Mouse (Mus musculus): ENCODE results near the gene Gse1. TPM values are rescaled to one million over a fixed set of nuclear protein-coding genes. Genes with fewer than 3 reads are reported as not detected.

Gse1 gene
- total RNA-seq, 1 experiment, result 21.4 TPM

- Histone ChIP-seq H3K4me3 (ENCODE audit: insufficient read depth in 1 of 2, low read depth in 1 of 2, low read length in 2 of 2, poor library complexity in 1 of 2, severe bottlenecking in 1 of 2) (no peak overlapping the region), H3K36me3 (ENCODE audit: control insufficient read depth, insufficient read depth, low read length, poor library complexity, severe bottlenecking) (no peaks in the 10 kb centered on the region), H3K4me1 (ENCODE audit: control insufficient read depth in 2 of 2, insufficient read depth in 2 of 2, low read length in 2 of 2, poor library complexity in 1 of 2) (peaks cover 0 to 12% of the 10 kb centered on the region in 2 experiments; a peak in 2 of 4 replicates), H3K9ac (ENCODE audit: insufficient read depth, low read depth, low read length, poor library complexity, severe bottlenecking) (no peak overlapping the region), H3K27ac (ENCODE audit: insufficient read depth, low read depth, low read length, poor library complexity, severe bottlenecking) (no peak overlapping the region), H3K9me3 (ENCODE audit: control insufficient read depth, insufficient read depth, low read depth, low read length) (no peaks in the 10 kb centered on the region)
- in situ Hi-C loops (cut with MboI; ENCODE audit: low sequenced_read_pairs in 2 of 2, unreplicated experiment in 2 of 2), result no loop called here
- DNase-seq (ENCODE audit: low read depth, low spot score), result no peak
- TF ChIP-seq ZNF384 (IDR thresholded peaks at IDR 0.05; ENCODE audit: low read depth, low read length), result no peak
- TF ChIP-seq ZC3H11A (IDR thresholded peaks at IDR 0.05; ENCODE audit: borderline replicate concordance, low read depth, low read length), result no peak
- TF ChIP-seq CHD2 (IDR thresholded peaks at IDR 0.05; ENCODE audit: low read depth, low read length), result no peak
- TF ChIP-seq MAFK (IDR thresholded peaks at IDR 0.05; ENCODE audit: insufficient read depth, low read depth, low read length), result no peak
- no peak for TF ChIP-seq HCFC1 (IDR thresholded peaks at IDR 0.05; ENCODE audit: borderline replicate concordance, insufficient read depth, low read length)
These were observed 77.6 kb downstream of the Gse1 start for GRCm38 (mm10) chr8:120305800-120306385.

GRCm38 (mm10) chr8:120307103-120307502 is 78.8 kb downstream of the Gse1 start:
- DNase-seq (ENCODE audit: low read depth, low spot score), result no peak
- H3K27ac ChIP-seq (ENCODE audit: insufficient read depth, low read depth, low read length, poor library complexity, severe bottlenecking), result no peak overlapping the region
- no peaks in the 10 kb centered on the region for H3K36me3 ChIP-seq (ENCODE audit: control insufficient read depth, insufficient read depth, low read length, poor library complexity, severe bottlenecking)
- peaks cover 0 to 12% of the 10 kb centered on the region in 2 experiments; a peak in 2 of 4 replicates for H3K4me1 ChIP-seq (ENCODE audit: control insufficient read depth in 2 of 2, insufficient read depth in 2 of 2, low read length in 2 of 2, poor library complexity in 1 of 2)
- no peaks in the 10 kb centered on the region for H3K9me3 ChIP-seq (ENCODE audit: control insufficient read depth, insufficient read depth, low read depth, low read length)
- no peak for TF ChIP-seq ZC3H11A (IDR thresholded peaks at IDR 0.05; ENCODE audit: borderline replicate concordance, low read depth, low read length)
- no peak for TF ChIP-seq MAFK (IDR thresholded peaks at IDR 0.05; ENCODE audit: insufficient read depth, low read depth, low read length)
- TF ChIP-seq CHD2 (IDR thresholded peaks at IDR 0.05; ENCODE audit: low read depth, low read length), result no peak
- TF ChIP-seq HCFC1 (IDR thresholded peaks at IDR 0.05; ENCODE audit: borderline replicate concordance, insufficient read depth, low read length), result no peak
- TF ChIP-seq ZNF384 (IDR thresholded peaks at IDR 0.05; ENCODE audit: low read depth, low read length), result no peak
- H3K9ac ChIP-seq (ENCODE audit: insufficient read depth, low read depth, low read length, poor library complexity, severe bottlenecking), result no peak overlapping the region
- no peak overlapping the region for H3K4me3 ChIP-seq (ENCODE audit: insufficient read depth in 1 of 2, low read depth in 1 of 2, low read length in 2 of 2, poor library complexity in 1 of 2, severe bottlenecking in 1 of 2)
- in situ Hi-C loops (cut with MboI; ENCODE audit: low sequenced_read_pairs in 2 of 2, unreplicated experiment in 2 of 2), result no loop called here

GRCm38 (mm10) chr8:120307528-120307927 is 79.3 kb downstream of the Gse1 start:
- no peak overlapping the region for H3K4me3 ChIP-seq (ENCODE audit: insufficient read depth in 1 of 2, low read depth in 1 of 2, low read length in 2 of 2, poor library complexity in 1 of 2, severe bottlenecking in 1 of 2)
- H3K27ac ChIP-seq (ENCODE audit: insufficient read depth, low read depth, low read length, poor library complexity, severe bottlenecking), result no peak overlapping the region
- H3K9me3 ChIP-seq (ENCODE audit: control insufficient read depth, insufficient read depth, low read depth, low read length), result no peaks in the 10 kb centered on the region
- peaks cover 0 to 12% of the 10 kb centered on the region in 2 experiments; a peak in 2 of 4 replicates for H3K4me1 ChIP-seq (ENCODE audit: control insufficient read depth in 2 of 2, insufficient read depth in 2 of 2, low read length in 2 of 2, poor library complexity in 1 of 2)
- H3K9ac ChIP-seq (ENCODE audit: insufficient read depth, low read depth, low read length, poor library complexity, severe bottlenecking), result no peak overlapping the region
- in situ Hi-C loops (cut with MboI; ENCODE audit: low sequenced_read_pairs in 2 of 2, unreplicated experiment in 2 of 2), result no loop called here
- TF ChIP-seq HCFC1 (IDR thresholded peaks at IDR 0.05; ENCODE audit: borderline replicate concordance, insufficient read depth, low read length) (no peak), ZNF384 (IDR thresholded peaks at IDR 0.05; ENCODE audit: low read depth, low read length) (no peak), ZC3H11A (IDR thresholded peaks at IDR 0.05; ENCODE audit: borderline replicate concordance, low read depth, low read length) (no peak), MAFK (IDR thresholded peaks at IDR 0.05; ENCODE audit: insufficient read depth, low read depth, low read length) (no peak), CHD2 (IDR thresholded peaks at IDR 0.05; ENCODE audit: low read depth, low read length) (no peak)
- H3K36me3 ChIP-seq (ENCODE audit: control insufficient read depth, insufficient read depth, low read length, poor library complexity, severe bottlenecking), result no peaks in the 10 kb centered on the region
- no peak for DNase-seq (ENCODE audit: low read depth, low spot score)

- Histone ChIP-seq H3K9ac (ENCODE audit: insufficient read depth, low read depth, low read length, poor library complexity, severe bottlenecking) (no peak overlapping the region), H3K27ac (ENCODE audit: insufficient read depth, low read depth, low read length, poor library complexity, severe bottlenecking) (no peak overlapping the region), H3K4me1 (ENCODE audit: control insufficient read depth in 2 of 2, insufficient read depth in 2 of 2, low read length in 2 of 2, poor library complexity in 1 of 2) (peaks cover 0 to 12% of the 10 kb centered on the region in 2 experiments; a peak in 2 of 4 replicates), H3K9me3 (ENCODE audit: control insufficient read depth, insufficient read depth, low read depth, low read length) (no peaks in the 10 kb centered on the region), H3K4me3 (ENCODE audit: insufficient read depth in 1 of 2, low read depth in 1 of 2, low read length in 2 of 2, poor library complexity in 1 of 2, severe bottlenecking in 1 of 2) (no peak overlapping the region), H3K36me3 (ENCODE audit: control insufficient read depth, insufficient read depth, low read length, poor library complexity, severe bottlenecking) (no peaks in the 10 kb centered on the region)
- DNase-seq (ENCODE audit: low read depth, low spot score), result no peak
- TF ChIP-seq MAFK (IDR thresholded peaks at IDR 0.05; ENCODE audit: insufficient read depth, low read depth, low read length), result no peak
- in situ Hi-C loops (cut with MboI; ENCODE audit: low sequenced_read_pairs in 2 of 2, unreplicated experiment in 2 of 2), result no loop called here
These were observed 79.9 kb downstream of the Gse1 start for GRCm38 (mm10) chr8:120308131-120308530.

GRCm38 (mm10) chr8:120308553-120308952 is 80.3 kb downstream of the Gse1 start:
- in situ Hi-C loops (cut with MboI; ENCODE audit: low sequenced_read_pairs in 2 of 2, unreplicated experiment in 2 of 2), result no loop called here
- Histone ChIP-seq H3K9ac (ENCODE audit: insufficient read depth, low read depth, low read length, poor library complexity, severe bottlenecking) (no peak overlapping the region), H3K9me3 (ENCODE audit: control insufficient read depth, insufficient read depth, low read depth, low read length) (no peaks in the 10 kb centered on the region), H3K27ac (ENCODE audit: insufficient read depth, low read depth, low read length, poor library complexity, severe bottlenecking) (no peak overlapping the region), H3K4me1 (ENCODE audit: control insufficient read depth in 2 of 2, insufficient read depth in 2 of 2, low read length in 2 of 2, poor library complexity in 1 of 2) (peaks cover 0 to 12% of the 10 kb centered on the region in 2 experiments; a peak in 2 of 4 replicates), H3K36me3 (ENCODE audit: control insufficient read depth, insufficient read depth, low read length, poor library complexity, severe bottlenecking) (no peaks in the 10 kb centered on the region), H3K4me3 (ENCODE audit: insufficient read depth in 1 of 2, low read depth in 1 of 2, low read length in 2 of 2, poor library complexity in 1 of 2, severe bottlenecking in 1 of 2) (no peak overlapping the region)
- no peak for TF ChIP-seq CHD2 (IDR thresholded peaks at IDR 0.05; ENCODE audit: low read depth, low read length)
- no peak for TF ChIP-seq HCFC1 (IDR thresholded peaks at IDR 0.05; ENCODE audit: borderline replicate concordance, insufficient read depth, low read length)
- no peak for TF ChIP-seq ZNF384 (IDR thresholded peaks at IDR 0.05; ENCODE audit: low read depth, low read length)
- TF ChIP-seq ZC3H11A (IDR thresholded peaks at IDR 0.05; ENCODE audit: borderline replicate concordance, low read depth, low read length), result no peak
- TF ChIP-seq MAFK (IDR thresholded peaks at IDR 0.05; ENCODE audit: insufficient read depth, low read depth, low read length), result no peak
- no peak for DNase-seq (ENCODE audit: low read depth, low spot score)
